Mouse (Mus musculus): ENCODE data around the gene Rbm38.

DNA sequence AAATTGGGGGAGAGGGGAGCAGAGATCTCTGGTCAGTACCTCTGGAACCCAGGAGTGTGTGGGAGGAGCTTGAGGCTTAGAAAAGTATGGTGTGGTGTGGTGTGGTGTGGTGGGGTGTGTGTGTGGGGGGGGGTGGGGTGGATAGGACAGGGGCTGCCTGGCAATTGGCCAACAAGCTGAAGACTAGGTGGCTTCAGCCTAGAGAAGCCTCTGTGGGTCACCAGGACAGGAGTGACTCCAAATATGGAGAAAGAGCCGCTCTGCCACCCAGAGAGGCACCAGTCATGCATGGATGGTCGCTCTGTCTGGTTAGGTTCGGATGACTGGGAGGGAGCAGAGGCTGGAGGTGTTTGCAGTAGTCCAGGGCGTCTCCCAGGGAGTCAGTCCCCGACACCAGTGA, 27.2 kb downstream of the Rbm38 start:
- TF ChIP-seq CTCF (IDR thresholded peaks at IDR 0.05; ENCODE audit: low read depth) (no peak), EP300 (IDR thresholded peaks at IDR 0.05; ENCODE audit: low read depth) (no peak)
